Mouse (Mus musculus) forebrain, embryonic 11.5 days (tissue): ENCODE results near the gene Caln1. TPM values are rescaled to one million over a fixed set of nuclear protein-coding genes. Genes with fewer than 3 reads are reported as not detected.

Experiments used
- ATAC-seq: fragments of 200-750 bp; cut with Nextera tagmentation; replicated peaks from 2 replicates; pipeline ENCODE4 v1.8.0; 2017; ENCODE audit warnings: moderate TSS enrichment; ENCODE audit not compliant: low FRiP score
- DNase-seq: peaks from one replicate; pipeline ENCODE4 v3.0.0-alpha.2; 2017; ENCODE audit warnings: low spot score
- H3K27ac ChIP-seq: fragments of 300-500 bp; sonication (generic); 2 replicates; pipeline ENCODE4 v1.5.1; 2014; ENCODE audit warnings: low read depth, low read length
- H3K27me3 ChIP-seq: fragments of 300-500 bp; sonication (generic); 2 replicates; pipeline ENCODE4 v1.6.1; 2014; ENCODE audit warnings: mild to moderate bottlenecking, low read length, mixed read lengths; ENCODE audit not compliant: control insufficient read depth, insufficient read depth
- H3K36me3 ChIP-seq: fragments of 300-500 bp; sonication (generic); 2 replicates; pipeline ENCODE4 v1.6.1; 2014; ENCODE audit warnings: mild to moderate bottlenecking, low read length, moderate library complexity, mixed read lengths; ENCODE audit not compliant: control insufficient read depth, insufficient read depth
- H3K4me1 ChIP-seq: fragments of 300-500 bp; sonication (generic); replicated peaks from 2 replicates; pipeline ENCODE4 v1.6.1; 2014; ENCODE audit warnings: low read length, mixed read lengths; ENCODE audit not compliant: control insufficient read depth, insufficient read depth
- H3K4me2 ChIP-seq: fragments of 300-500 bp; sonication (generic); 2 replicates; pipeline ENCODE4 v1.6.1; 2014; ENCODE audit warnings: low read depth, mild to moderate bottlenecking, low read length, moderate library complexity, mixed read lengths; ENCODE audit not compliant: severe bottlenecking
- H3K4me3 ChIP-seq: fragments of 300-500 bp; sonication (generic); 2 replicates; pipeline ENCODE4 v1.5.1; 2014; ENCODE audit warnings: low read depth, low read length
- H3K9ac ChIP-seq: fragments of 300-500 bp; sonication (generic); 2 replicates; pipeline ENCODE4 v1.6.1; 2014; ENCODE audit warnings: low read length
- H3K9me3 ChIP-seq: fragments of 300-500 bp; sonication (generic); 2 replicates; pipeline ENCODE4 v1.6.1; 2016; ENCODE audit warnings: low read length, mixed read lengths; ENCODE audit not compliant: control insufficient read depth
- WGBS: fragments of 180-500 bp; shearing (Covaris S2); extraction: QIAGEN DNeasy Blood & Tissue Kit; methylation state at CpG from one replicate; pipeline ENCODE4 v1.1.7; 2014; 5-methylcytosine and 5-hydroxymethylcytosine counted together
- polyA plus RNA-seq: library from polyadenylated mRNA; unstranded; fragments of >200 nt; fragmentation: Nextera tagmentation; extraction: Ambion mirVana; gene quantifications from 2 replicates; pipeline ENCODE4 v1.2.1, GENCODE M21; 2014

Caln1 gene
- polyA plus RNA-seq, 1 experiment from 2014 or later: 0.33 TPM

- ATAC-seq: no peak
Measured at GRCm38 (mm10) chr5:130797713-130798112, 428.5 kb downstream of the Caln1 start.

GRCm38 (mm10) chr5:130810314-130810713, 441.1 kb downstream of the Caln1 start:
- no peak overlapping the region for H3K4me2 ChIP-seq
- no peak overlapping the region for H3K27ac ChIP-seq
- ATAC-seq (no peak), DNase-seq (no peak)
- H3K4me3 ChIP-seq: no peak overlapping the region
- 17% methylated on average over 6 of the region's 6 CpGs for WGBS
- no peak overlapping the region for H3K9ac ChIP-seq
- no peaks in the 10 kb centered on the region for H3K4me1 ChIP-seq
- H3K36me3 ChIP-seq: no peaks in the 10 kb centered on the region
- H3K9me3 ChIP-seq: peaks cover 3% of the 10 kb centered on the region; the same call in 1 of the 2 replicates
- no peaks in the 10 kb centered on the region for H3K27me3 ChIP-seq

More at GRCm38 (mm10) chr5:130797713-130798112, 428.5 kb downstream of the Caln1 start:
- 89% methylated on average over 5 of the region's 5 CpGs for WGBS
- H3K4me1 ChIP-seq: no peaks in the 10 kb centered on the region
- H3K4me3 ChIP-seq: no peak overlapping the region
- no peak overlapping the region for H3K4me2 ChIP-seq
- DNase-seq: no peak
- H3K9me3 ChIP-seq: no peaks in the 10 kb centered on the region
- H3K27me3 ChIP-seq: no peaks in the 10 kb centered on the region
- H3K36me3 ChIP-seq: no peaks in the 10 kb centered on the region
- no peak overlapping the region for H3K9ac ChIP-seq
- H3K27ac ChIP-seq: no peak overlapping the region

GRCm38 (mm10) chr5:130810846-130811245, 441.6 kb downstream of the Caln1 start:
- H3K36me3 ChIP-seq: no peaks in the 10 kb centered on the region
- H3K27me3 ChIP-seq: no peaks in the 10 kb centered on the region
- no peak overlapping the region for H3K4me3 ChIP-seq
- H3K4me1 ChIP-seq: no peaks in the 10 kb centered on the region
- H3K9me3 ChIP-seq: peaks cover 3% of the 10 kb centered on the region; the same call in 1 of the 2 replicates
- H3K9ac ChIP-seq: no peak overlapping the region
- 25% methylated on average over 1 of the region's 1 CpGs for WGBS
- no peak overlapping the region for H3K4me2 ChIP-seq
- H3K27ac ChIP-seq: no peak overlapping the region
- no peak for ATAC-seq
- no peak for DNase-seq

- no peak overlapping the region for H3K4me2 ChIP-seq
- H3K4me3 ChIP-seq: no peak overlapping the region
- no peak overlapping the region for H3K9ac ChIP-seq
- no peak for ATAC-seq
- WGBS: 31% methylated on average over 3 of the region's 3 CpGs
- H3K27ac ChIP-seq: no peak overlapping the region
- no peaks in the 10 kb centered on the region for H3K27me3 ChIP-seq
- no peaks in the 10 kb centered on the region for H3K4me1 ChIP-seq
- DNase-seq: peak; percentile 74
- no peaks in the 10 kb centered on the region for H3K36me3 ChIP-seq
- peaks cover 3% of the 10 kb centered on the region; the same call in 1 of the 2 replicates for H3K9me3 ChIP-seq
Measured at GRCm38 (mm10) chr5:130811266-130811665, 442.0 kb downstream of the Caln1 start.

GRCm38 (mm10) chr5:130811966-130812365, 442.7 kb downstream of the Caln1 start:
- no peak overlapping the region for H3K9ac ChIP-seq
- DNase-seq (no peak), ATAC-seq (no peak)
- H3K4me3 ChIP-seq: no peak overlapping the region
- H3K4me1 ChIP-seq: no peaks in the 10 kb centered on the region
- H3K4me2 ChIP-seq: no peak overlapping the region
- H3K27ac ChIP-seq: no peak overlapping the region
- 89% methylated on average over 3 of the region's 3 CpGs for WGBS
- H3K36me3 ChIP-seq: no peaks in the 10 kb centered on the region
- H3K27me3 ChIP-seq: no peaks in the 10 kb centered on the region
- H3K9me3 ChIP-seq: peaks cover 3% of the 10 kb centered on the region; the same call in 1 of the 2 replicates

GRCm38 (mm10) chr5:130812556-130812955, 443.3 kb downstream of the Caln1 start:
- Histone ChIP-seq H3K27me3 (no peaks in the 10 kb centered on the region), H3K4me1 (no peaks in the 10 kb centered on the region), H3K36me3 (no peaks in the 10 kb centered on the region), H3K9me3 (peaks cover 3% of the 10 kb centered on the region; the same call in 1 of the 2 replicates), H3K9ac (no peak overlapping the region), H3K4me2 (no peak overlapping the region), H3K27ac (no peak overlapping the region), H3K4me3 (no peak overlapping the region)
- ATAC-seq (no peak), DNase-seq (no peak)
- 92% methylated on average over 8 of the region's 8 CpGs for WGBS

- DNase-seq: no peak
- ATAC-seq: no peak
- Histone ChIP-seq H3K27me3 (no peaks in the 10 kb centered on the region), H3K27ac (no peak overlapping the region), H3K4me2 (no peak overlapping the region), H3K4me1 (no peaks in the 10 kb centered on the region), H3K9ac (no peak overlapping the region), H3K9me3 (peaks cover 3% of the 10 kb centered on the region; the same call in 1 of the 2 replicates), H3K36me3 (no peaks in the 10 kb centered on the region), H3K4me3 (no peak overlapping the region)
- WGBS: 89% methylated on average over 9 of the region's 9 CpGs
Measured at GRCm38 (mm10) chr5:130813089-130813488, 443.8 kb downstream of the Caln1 start.

GRCm38 (mm10) chr5:130815352-130815751, 446.1 kb downstream of the Caln1 start:
- no peak overlapping the region for H3K4me3 ChIP-seq
- no peak for ATAC-seq
- no peaks in the 10 kb centered on the region for H3K9me3 ChIP-seq
- H3K36me3 ChIP-seq: no peaks in the 10 kb centered on the region
- no peaks in the 10 kb centered on the region for H3K27me3 ChIP-seq
- no peak for DNase-seq
- WGBS: 87% methylated on average over 5 of the region's 5 CpGs
- no peak overlapping the region for H3K27ac ChIP-seq
- H3K9ac ChIP-seq: no peak overlapping the region
- no peak overlapping the region for H3K4me2 ChIP-seq
- H3K4me1 ChIP-seq: no peaks in the 10 kb centered on the region

- Histone ChIP-seq H3K9me3 (no peaks in the 10 kb centered on the region), H3K9ac (no peak overlapping the region), H3K4me3 (no peak overlapping the region), H3K4me1 (no peaks in the 10 kb centered on the region), H3K27me3 (no peaks in the 10 kb centered on the region), H3K36me3 (no peaks in the 10 kb centered on the region), H3K4me2 (no peak overlapping the region), H3K27ac (no peak overlapping the region)
- no peak for ATAC-seq
- no peak for DNase-seq
- WGBS: 90% methylated on average over 4 of the region's 4 CpGs
Measured at GRCm38 (mm10) chr5:130820021-130820648, 450.9 kb downstream of the Caln1 start.
